Mouse (Mus musculus) hindbrain, embryonic 15.5 days (tissue): ENCODE results near the gene Camk2n1. TPM values are rescaled to one million over a fixed set of nuclear protein-coding genes. Genes with fewer than 3 reads are reported as not detected.
A peak's percentile ranks its signal among the peaks of the same experiment; 100 is the strongest.

ENCODE experiments used
- ATAC-seq: fragments of 200-750 bp; cut with Nextera tagmentation; 2 replicates; pipeline ENCODE4 v1.8.0; 2017; ENCODE audit warnings: low read depth, moderate number of reproducible peaks, moderate TSS enrichment; ENCODE audit not compliant: low FRiP score
- H3K27ac ChIP-seq: fragments of 300-500 bp; sonication (generic); replicated peaks from 2 replicates; pipeline ENCODE4 v1.5.1; 2015; ENCODE audit warnings: mild to moderate bottlenecking, inconsistent platforms
- H3K27me3 ChIP-seq: fragments of 300-500 bp; sonication (generic); 2 replicates; pipeline ENCODE4 v1.6.1; 2015; ENCODE audit warnings: control low read depth, inconsistent platforms
- H3K36me3 ChIP-seq: fragments of 300-500 bp; sonication (generic); 2 replicates; pipeline ENCODE4 v1.6.1; 2015; ENCODE audit warnings: control low read depth, inconsistent platforms
- H3K4me1 ChIP-seq: fragments of 300-500 bp; sonication (generic); replicated peaks from 2 replicates; pipeline ENCODE4 v1.6.1; 2015; ENCODE audit warnings: control low read depth, inconsistent platforms
- H3K4me2 ChIP-seq: fragments of 300-500 bp; sonication (generic); 2 replicates; pipeline ENCODE4 v1.6.1; 2015; ENCODE audit warnings: moderate library complexity, mild to moderate bottlenecking, inconsistent platforms
- H3K4me3 ChIP-seq: fragments of 300-500 bp; sonication (generic); 2 replicates; pipeline ENCODE4 v1.5.1; 2015; ENCODE audit warnings: mild to moderate bottlenecking, inconsistent platforms
- H3K9ac ChIP-seq: fragments of 300-500 bp; sonication (generic); 2 replicates; pipeline ENCODE4 v1.6.1; 2015; ENCODE audit warnings: inconsistent platforms
- H3K9me3 ChIP-seq: fragments of 300-500 bp; sonication (generic); 2 replicates; pipeline ENCODE4 v1.6.1; 2016; ENCODE audit warnings: control low read depth, inconsistent platforms
- WGBS: fragments of 180-500 bp; shearing (Covaris S2); methylation state at CpG from one replicate; pipeline ENCODE4 v1.1.7; 2015; 5-methylcytosine and 5-hydroxymethylcytosine counted together
- polyA plus RNA-seq: library from polyadenylated mRNA; unstranded; fragments of >200 nt; fragmentation: Nextera tagmentation; extraction: Ambion mirVana; gene quantifications from 2 replicates; pipeline ENCODE4 v1.2.1, GENCODE M21; 2015

The Camk2n1 gene
- 16.9 and 17.0 TPM in 2 replicates for polyA plus RNA-seq

- WGBS, result under 1% methylated on average over 56 of the region's 64 CpGs
- Histone ChIP-seq H3K27ac (peak within 1 kb of the TSS; percentile 96), H3K4me3 (peak within 1 kb of the TSS; percentile 96), H3K36me3 (no peaks in the 10 kb centered on the region), H3K4me1 (peaks cover 51% of the 10 kb centered on the region), H3K4me2 (peak within 1 kb of the TSS; percentile 86), H3K9ac (peak within 1 kb of the TSS; percentile 99), H3K9me3 (no peaks in the 10 kb centered on the region), H3K27me3 (no peaks in the 10 kb centered on the region)
- ATAC-seq, result peak; percentile 79
Observed at GRCm38 (mm10) chr4:138453753-138454570, at the start of gene Camk2n1. TSS of gene Camk2n1 (plus strand) at chr4:138454314.

GRCm38 (mm10) chr4:138404806-138405205 lies 49.3 kb upstream of the Camk2n1 start:
- Histone ChIP-seq H3K9me3 (no peaks in the 10 kb centered on the region), H3K4me3 (no peak overlapping the region), H3K36me3 (no peaks in the 10 kb centered on the region), H3K4me2 (no peak overlapping the region), H3K27ac (no peak overlapping the region), H3K27me3 (peaks cover 13% of the 10 kb centered on the region), H3K9ac (no peak overlapping the region), H3K4me1 (no peaks in the 10 kb centered on the region)
- ATAC-seq, result no peak
- 5% methylated on average over 2 of the region's 2 CpGs for WGBS

- H3K27ac ChIP-seq, result no peak overlapping the region
- ATAC-seq, result no peak
- H3K36me3 ChIP-seq, result no peaks in the 10 kb centered on the region
- no peak overlapping the region for H3K4me2 ChIP-seq
- H3K4me1 ChIP-seq, result no peaks in the 10 kb centered on the region
- no peaks in the 10 kb centered on the region for H3K9me3 ChIP-seq
- H3K9ac ChIP-seq, result no peak overlapping the region
- 0 out of 2 replicates have a peak, but pooled peaks cover 10% of the 10 kb centered on the region for H3K27me3 ChIP-seq
- no peak overlapping the region for H3K4me3 ChIP-seq
- 87% methylated on average over 12 of the region's 13 CpGs for WGBS
Observed at GRCm38 (mm10) chr4:138407479-138408194, 46.5 kb upstream of the Camk2n1 start.

- Histone ChIP-seq H3K4me1 (peaks cover 11% of the 10 kb centered on the region), H3K27me3 (0 out of 2 replicates have a peak, but pooled peaks cover 10% of the 10 kb centered on the region), H3K27ac (no peak overlapping the region), H3K4me2 (no peak overlapping the region), H3K9ac (no peak overlapping the region), H3K9me3 (no peaks in the 10 kb centered on the region), H3K36me3 (no peaks in the 10 kb centered on the region), H3K4me3 (no peak overlapping the region)
- WGBS, result 18% methylated on average over 5 of the region's 5 CpGs
- no peak; the same call in 1 of the 2 replicates for ATAC-seq
Observed at GRCm38 (mm10) chr4:138411011-138411410, 43.1 kb upstream of the Camk2n1 start.

- Histone ChIP-seq H3K4me3 (no peak overlapping the region), H3K9me3 (no peaks in the 10 kb centered on the region), H3K36me3 (no peaks in the 10 kb centered on the region), H3K4me2 (no peak overlapping the region), H3K27me3 (0 out of 2 replicates have a peak, but pooled peaks cover 10% of the 10 kb centered on the region), H3K9ac (no peak overlapping the region), H3K27ac (no peak overlapping the region), H3K4me1 (peaks cover 11% of the 10 kb centered on the region)
- ATAC-seq, result no peak
- WGBS, result 53% methylated on average over 7 of the region's 7 CpGs
Observed at GRCm38 (mm10) chr4:138411504-138412121, 42.5 kb upstream of the Camk2n1 start.

- Histone ChIP-seq H3K9me3 (no peaks in the 10 kb centered on the region), H3K4me3 (no peak overlapping the region), H3K4me2 (0 out of 2 replicates have a peak overlapping the region, but pooled peaks have one; percentile 15), H3K27me3 (0 out of 2 replicates have a peak, but pooled peaks cover 6% of the 10 kb centered on the region), H3K36me3 (no peaks in the 10 kb centered on the region), H3K27ac (peak overlapping the region; percentile 75), H3K4me1 (peaks cover 22% of the 10 kb centered on the region), H3K9ac (no peak overlapping the region)
- peak; percentile 45; the same call in 1 of the 2 replicates for ATAC-seq
- 19% methylated on average over 5 of the region's 6 CpGs for WGBS
Observed at GRCm38 (mm10) chr4:138414725-138415124, 39.4 kb upstream of the Camk2n1 start.

- WGBS, result 82% methylated on average over 3 of the region's 3 CpGs
- no peaks in the 10 kb centered on the region for H3K9me3 ChIP-seq
- no peak for ATAC-seq
- H3K27me3 ChIP-seq, result 0 out of 2 replicates have a peak, but pooled peaks cover 3% of the 10 kb centered on the region
- no peak overlapping the region for H3K27ac ChIP-seq
- no peaks in the 10 kb centered on the region for H3K36me3 ChIP-seq
- no peak overlapping the region for H3K9ac ChIP-seq
- peaks cover 22% of the 10 kb centered on the region for H3K4me1 ChIP-seq
- H3K4me2 ChIP-seq, result no peak overlapping the region
- H3K4me3 ChIP-seq, result no peak overlapping the region
Observed at GRCm38 (mm10) chr4:138415991-138416390, 38.1 kb upstream of the Camk2n1 start.

- H3K9me3 ChIP-seq, result no peaks in the 10 kb centered on the region
- ATAC-seq, result no peak
- no peaks in the 10 kb centered on the region for H3K27me3 ChIP-seq
- H3K27ac ChIP-seq, result no peak overlapping the region
- H3K9ac ChIP-seq, result no peak overlapping the region
- no peaks in the 10 kb centered on the region for H3K36me3 ChIP-seq
- no peak overlapping the region for H3K4me3 ChIP-seq
- H3K4me2 ChIP-seq, result no peak overlapping the region
- H3K4me1 ChIP-seq, result peaks cover 22% of the 10 kb centered on the region
- WGBS, result 49% methylated on average over 5 of the region's 5 CpGs
Observed at GRCm38 (mm10) chr4:138416414-138416813, 37.7 kb upstream of the Camk2n1 start.

- no peak for ATAC-seq
- Histone ChIP-seq H3K4me3 (no peak overlapping the region), H3K36me3 (no peaks in the 10 kb centered on the region), H3K9me3 (no peaks in the 10 kb centered on the region), H3K27me3 (no peaks in the 10 kb centered on the region), H3K4me2 (no peak overlapping the region), H3K4me1 (peaks cover 22% of the 10 kb centered on the region), H3K27ac (no peak overlapping the region), H3K9ac (no peak overlapping the region)
- whole genome bisulfite sequencing, result 84% methylated on average over 4 of the region's 4 CpGs
Observed at GRCm38 (mm10) chr4:138417882-138418281, 36.2 kb upstream of the Camk2n1 start.

- no peak overlapping the region for H3K4me2 ChIP-seq
- peaks cover 22% of the 10 kb centered on the region for H3K4me1 ChIP-seq
- H3K4me3 ChIP-seq, result no peak overlapping the region
- H3K27ac ChIP-seq, result no peak overlapping the region; the same call in 1 of the 2 replicates
- no peak overlapping the region for H3K9ac ChIP-seq
- peak; percentile 51 for ATAC-seq
- H3K36me3 ChIP-seq, result no peaks in the 10 kb centered on the region
- H3K27me3 ChIP-seq, result no peaks in the 10 kb centered on the region
- no peaks in the 10 kb centered on the region for H3K9me3 ChIP-seq
- 55% methylated on average over 11 of the region's 11 CpGs for WGBS
Observed at GRCm38 (mm10) chr4:138418340-138418957, 35.7 kb upstream of the Camk2n1 start.

GRCm38 (mm10) chr4:138425028-138425427 lies 29.1 kb upstream of the Camk2n1 start:
- Histone ChIP-seq H3K4me1 (no peaks in the 10 kb centered on the region), H3K4me2 (no peak overlapping the region), H3K27ac (no peak overlapping the region), H3K9ac (no peak overlapping the region), H3K4me3 (no peak overlapping the region), H3K27me3 (peaks cover 4% of the 10 kb centered on the region; the same call in 1 of the 2 replicates), H3K9me3 (no peaks in the 10 kb centered on the region), H3K36me3 (no peaks in the 10 kb centered on the region)
- WGBS, result 87% methylated on average over 6 of the region's 6 CpGs
- ATAC-seq, result no peak
